Mouse (Mus musculus) ES-E14 (cell line): Measurements from ENCODE around the gene Lrmda.

Experiments
- CHD2 ChIP-seq: IDR thresholded peaks from 2 replicates; pipeline ENCODE4 v1.6.1; 2014; ENCODE audit warnings: mild to moderate bottlenecking, low read depth, low read length, inconsistent platforms
- HCFC1 ChIP-seq: IDR thresholded peaks from 2 replicates; pipeline ENCODE4 v1.6.1; 2012; ENCODE audit warnings: low read length, inconsistent platforms, borderline replicate concordance; ENCODE audit not compliant: insufficient read depth
- MAFK ChIP-seq: IDR thresholded peaks from 2 replicates; pipeline ENCODE4 v1.6.1; 2014; ENCODE audit warnings: mild to moderate bottlenecking, low read depth, low read length, inconsistent platforms; ENCODE audit not compliant: insufficient read depth
- ZC3H11A ChIP-seq: IDR thresholded peaks from 2 replicates; pipeline ENCODE4 v1.6.1; 2012; ENCODE audit warnings: low read depth, mild to moderate bottlenecking, inconsistent platforms, low read length, borderline replicate concordance
- ZNF384 ChIP-seq: IDR thresholded peaks from 2 replicates; pipeline ENCODE4 v1.6.1; 2012; ENCODE audit warnings: low read depth, low read length, inconsistent platforms

DNA sequence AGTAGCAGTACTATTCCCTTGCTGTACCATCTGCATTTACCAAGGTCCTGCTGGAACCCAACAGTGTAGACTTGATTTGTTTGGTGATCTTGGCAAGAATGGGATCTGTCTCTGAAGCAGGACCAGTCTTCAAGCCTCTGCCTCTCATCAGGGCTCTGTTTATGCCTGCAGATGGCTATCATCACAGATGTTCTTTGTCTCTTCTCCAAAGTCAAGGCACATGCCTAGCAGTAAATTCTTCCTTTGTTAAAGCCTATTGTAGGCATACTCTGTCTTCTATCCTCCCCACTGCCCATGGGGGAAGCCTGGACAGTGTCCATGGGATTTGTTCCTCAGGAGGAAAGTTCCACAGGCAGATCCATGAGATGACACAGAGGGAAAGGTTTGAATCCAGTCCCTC, 930.0 kb downstream of the Lrmda start:
- TF ChIP-seq CHD2 (no peak), ZC3H11A (no peak), ZNF384 (no peak), HCFC1 (no peak), MAFK (no peak)
